Mouse (Mus musculus): ENCODE measurements around the gene Gfm1. TPM values are rescaled to one million over a fixed set of nuclear protein-coding genes. Genes with fewer than 3 reads are reported as not detected.

Gfm1 gene
- polyA plus RNA-seq (2014; fragmentation: Illumina TruSeq; extraction: RNeasy Lipid Tissue Mini Kit (QIAGEN cat#74804); ENCODE audit: low read depth, low replicate concordance), result 158 TPM

DNA sequence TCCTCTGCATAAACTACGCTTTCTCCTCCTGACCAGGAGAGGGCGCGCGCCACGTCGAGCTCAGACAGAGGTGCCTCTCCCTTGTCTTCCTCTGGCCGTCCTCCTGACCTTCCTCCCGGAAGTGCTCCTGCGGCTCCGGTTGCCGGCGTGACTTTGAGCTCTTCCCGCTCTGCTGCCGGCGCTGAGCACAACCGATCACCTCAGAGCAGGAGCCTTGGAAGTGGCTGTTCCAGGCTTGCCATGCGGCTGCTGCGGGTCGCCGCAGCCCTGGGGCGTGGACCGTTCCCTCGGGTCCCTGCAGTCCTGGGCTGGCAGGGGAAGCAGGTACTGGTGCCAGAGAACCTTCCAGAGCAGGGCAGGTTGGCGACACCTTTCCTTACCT, at the start of gene Gfm1:
Gene Gfm1, plus strand, starts transcription at position 98 of the 382 bp plus-strand sequence.

DNA sequence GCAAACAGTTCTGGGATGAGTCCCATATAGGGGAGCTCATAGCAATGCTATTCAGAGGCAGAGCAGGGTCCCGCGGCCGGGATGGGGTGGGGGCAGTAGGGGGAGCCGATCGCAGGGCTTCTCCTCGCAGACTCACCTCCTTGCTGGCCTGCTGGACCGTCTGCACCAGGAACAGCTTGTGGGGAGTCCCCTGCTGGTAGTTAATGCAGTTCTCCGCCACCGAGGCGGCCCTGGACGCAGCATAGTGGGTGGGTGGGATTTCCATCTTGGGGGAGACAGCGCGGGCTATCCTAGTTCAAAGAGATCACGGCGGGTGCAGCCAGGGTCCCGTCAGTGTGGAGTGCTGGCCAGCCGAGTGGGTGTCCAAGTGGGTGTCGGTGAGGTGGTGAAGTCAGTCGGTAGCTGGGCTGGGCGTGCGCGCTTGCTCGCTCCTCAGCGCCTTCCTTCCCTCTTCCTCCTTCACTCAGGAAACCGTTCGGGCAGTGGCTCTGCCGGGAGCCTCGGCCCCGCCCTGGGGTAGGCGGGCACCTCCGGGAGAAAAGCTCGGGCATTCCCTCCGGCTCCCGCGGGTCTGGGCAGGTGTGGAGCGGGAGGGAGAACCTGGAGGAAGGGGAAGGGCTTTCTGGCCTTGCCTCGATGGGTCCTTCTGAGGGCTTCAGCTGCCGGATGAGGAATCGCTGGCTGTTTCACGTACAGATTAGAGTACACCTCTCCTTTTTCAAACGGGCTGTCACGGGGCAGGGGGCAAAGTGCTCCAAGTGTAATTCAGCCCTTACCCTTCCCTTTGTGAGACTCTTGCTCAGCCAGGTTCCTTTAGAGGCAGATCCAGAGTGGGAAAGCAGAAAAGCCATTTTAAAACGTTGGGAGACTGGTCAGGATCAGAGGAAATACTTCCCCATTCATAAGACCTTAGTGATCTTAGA, 33.8 kb downstream of the Gfm1 start, which contains the start of gene Lxn:
Gene Lxn, minus strand, starts transcription at position 477 of the 923 bp plus-strand sequence.

GRCm38 (mm10) chr3:67515274-67515801, 85.4 kb downstream of the Gfm1 start, which contains the start of gene Rarres1:
Gene Rarres1 (minus strand): TSS chr3:67515523.

Other genes with a start within 250 kb of the Gfm1 start
- 1.1 TPM for gene Mlf1, start 56.0 kb upstream of the Gfm1 start, polyA plus RNA-seq (2014; fragmentation: Illumina TruSeq; extraction: RNeasy Lipid Tissue Mini Kit (QIAGEN cat#74804); ENCODE audit: low read depth, low replicate concordance)
- gene Gm17402, start 54.9 kb upstream of the Gfm1 start, polyA plus RNA-seq (2014; fragmentation: Illumina TruSeq; extraction: RNeasy Lipid Tissue Mini Kit (QIAGEN cat#74804); ENCODE audit: low read depth, low replicate concordance), result not detected
- gene Lxn, start 33.8 kb downstream of the Gfm1 start, polyA plus RNA-seq (2014; fragmentation: Illumina TruSeq; extraction: RNeasy Lipid Tissue Mini Kit (QIAGEN cat#74804); ENCODE audit: low read depth, low replicate concordance), result 13.3 TPM
- gene Rarres1, start 85.4 kb downstream of the Gfm1 start, polyA plus RNA-seq (2014; fragmentation: Illumina TruSeq; extraction: RNeasy Lipid Tissue Mini Kit (QIAGEN cat#74804); ENCODE audit: low read depth, low replicate concordance), result 1.5 TPM
- 691 TPM for gene Mfsd1, start 152.6 kb downstream of the Gfm1 start, polyA plus RNA-seq (2014; fragmentation: Illumina TruSeq; extraction: RNeasy Lipid Tissue Mini Kit (QIAGEN cat#74804); ENCODE audit: low read depth, low replicate concordance)